Mouse (Mus musculus) subcutaneous adipose tissue, adult 2 months (tissue): Measurements from ENCODE around the gene Adh1. TPM values are rescaled to one million over a fixed set of nuclear protein-coding genes. Genes with fewer than 3 reads are reported as not detected.

Experiments used
- polyA plus RNA-seq: library from polyadenylated mRNA; depleted of rRNA; stranded (reverse); fragments of >200 nt; gene quantifications from 2 replicates; pipeline ENCODE4 v1.2.3, GENCODE M21; 2012; ENCODE audit warnings: low replicate concordance; rRNA removed

The Adh1 gene
- 258 and 356 TPM in 2 replicates for polyA plus RNA-seq

GRCm38 (mm10) chr3:138260721-138261669, at the start of gene Adh1:
Adh1 (plus strand) TSS chr3:138260991.

GRCm38 (mm10) chr3:138217631-138218264, 43.0 kb upstream of the Adh1 start, which contains the start of gene Adh7:
Adh7 (plus strand) TSS chr3:138217760.

GRCm38 (mm10) chr3:138312965-138313364, 52.2 kb downstream of the Adh1 start, which contains the start of gene Adh6a:
Adh6a (plus strand) TSS chr3:138313286.

Other genes starting within 250 kb of the Adh1 start
- gene 1110002E22Rik, start 195.9 kb upstream of the Adh1 start, polyA plus RNA-seq = 0.06 and 3.5 TPM in 2 replicates
- 0.33 TPM in 1 of 2 replicates, not detected in the other for gene Gm5105, start 193.6 kb upstream of the Adh1 start, polyA plus RNA-seq
- gene Trmt10a, start 117.5 kb upstream of the Adh1 start, polyA plus RNA-seq = 1.9 and 3.1 TPM in 2 replicates
- 1.6 and 2.4 TPM in 2 replicates for gene Mttp, start 116.0 kb upstream of the Adh1 start, polyA plus RNA-seq
- not detected in 2 replicates for gene 4930579F01Rik, start 67.2 kb upstream of the Adh1 start, polyA plus RNA-seq
- 0.11 and 0.45 TPM in 2 replicates for gene Adh7, start 43.2 kb upstream of the Adh1 start, polyA plus RNA-seq
- gene Adh6a, start 52.3 kb downstream of the Adh1 start, polyA plus RNA-seq = 0.51 TPM in 1 of 2 replicates, not detected in the other
- gene Adh6b, start 80.8 kb downstream of the Adh1 start, polyA plus RNA-seq = 0.24 and 0.32 TPM in 2 replicates
- 0.27 and 0.50 TPM in 2 replicates for gene Adh4, start 154.5 kb downstream of the Adh1 start, polyA plus RNA-seq
- 57.7 and 61.7 TPM in 2 replicates for gene Adh5, start 182.1 kb downstream of the Adh1 start, polyA plus RNA-seq
- 19.6 and 34.8 TPM in 2 replicates for gene Metap1, start 228.5 kb downstream of the Adh1 start, polyA plus RNA-seq